Mouse (Mus musculus) B cell, adult 2 months (primary cell): ENCODE measurements around the gene Lrrc47.
A peak's percentile ranks its signal among the peaks of the same experiment; 100 is the strongest.

Experiments used
- DNase-seq, 2 experiments: peaks; one replicate each; pipeline ENCODE4 v3.0.0; 2022

Lrrc47 gene

DNA sequence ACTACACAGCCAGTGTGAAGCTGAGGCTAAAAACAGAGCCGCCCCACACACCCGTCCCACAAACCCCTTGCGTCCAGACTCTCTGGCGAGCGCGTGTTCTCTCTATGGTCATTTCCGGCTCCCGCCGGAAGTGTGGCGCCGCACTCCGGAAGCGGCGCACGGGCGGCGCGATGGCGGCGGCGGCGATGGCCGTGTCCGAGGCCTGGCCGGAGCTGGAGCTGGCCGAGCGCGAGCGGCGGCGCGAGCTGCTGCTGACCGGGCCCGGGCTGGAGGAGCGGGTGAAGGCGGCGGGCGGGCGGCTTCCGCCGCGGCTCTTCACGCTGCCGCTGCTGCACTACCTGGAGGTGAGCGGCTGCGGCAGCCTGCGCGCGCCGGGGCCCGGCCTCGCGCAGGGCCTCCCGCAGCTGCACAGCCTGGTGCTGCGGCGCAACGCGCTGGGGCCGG lies at the start of gene Lrrc47:
TSS of gene Lrrc47 (plus strand) at position 86 of the 444 bp plus-strand sequence.
- peak; percentile 66 to 75 for DNase-seq

- no peak for DNase-seq
Observed at GRCm38 (mm10) chr4:153962631-153963030, 48.9 kb upstream of the Lrrc47 start.

DNA sequence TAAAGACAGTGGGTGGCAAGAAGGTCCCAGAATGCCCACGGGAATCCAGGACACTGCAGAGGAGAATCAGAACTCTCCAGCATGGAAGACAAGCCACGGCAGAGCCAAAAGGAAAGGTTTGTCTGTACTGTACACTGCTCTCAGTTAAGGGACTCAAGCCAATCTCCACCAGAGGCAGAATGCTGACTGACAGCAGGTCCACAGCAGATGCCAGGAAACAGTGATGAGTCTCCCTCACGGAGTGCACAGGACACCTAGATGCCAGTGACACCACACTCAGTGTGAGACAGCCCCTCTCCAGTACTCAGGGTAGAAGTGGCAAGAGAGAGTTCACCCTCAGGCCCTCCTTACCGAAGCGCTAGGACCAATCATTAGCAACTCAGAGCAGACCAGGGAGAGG lies 44.9 kb upstream of the Lrrc47 start:
- no peak for DNase-seq

DNA sequence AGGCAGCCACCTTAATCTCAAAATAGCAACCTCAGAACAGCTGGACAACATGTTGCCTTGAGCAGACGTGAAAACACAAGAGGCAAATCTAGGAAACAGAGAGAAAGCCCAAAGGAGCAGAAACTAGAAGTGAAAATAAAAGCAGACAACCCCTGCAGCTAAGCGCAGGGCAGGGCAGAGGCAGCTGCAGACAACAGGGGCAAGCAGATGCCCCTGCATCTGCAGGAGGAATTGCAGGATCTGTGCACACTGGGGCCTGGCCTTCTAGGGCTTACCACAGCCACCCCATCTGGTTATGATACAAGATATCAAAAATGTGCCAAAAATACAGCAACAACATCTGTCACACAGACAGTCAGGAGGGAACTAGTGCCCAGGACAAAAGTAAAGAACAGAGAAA lies 44.0 kb upstream of the Lrrc47 start:
- no peak for DNase-seq

GRCm38 (mm10) chr4:153968063-153968462 lies 43.5 kb upstream of the Lrrc47 start:
- DNase-seq, result no peak

DNA sequence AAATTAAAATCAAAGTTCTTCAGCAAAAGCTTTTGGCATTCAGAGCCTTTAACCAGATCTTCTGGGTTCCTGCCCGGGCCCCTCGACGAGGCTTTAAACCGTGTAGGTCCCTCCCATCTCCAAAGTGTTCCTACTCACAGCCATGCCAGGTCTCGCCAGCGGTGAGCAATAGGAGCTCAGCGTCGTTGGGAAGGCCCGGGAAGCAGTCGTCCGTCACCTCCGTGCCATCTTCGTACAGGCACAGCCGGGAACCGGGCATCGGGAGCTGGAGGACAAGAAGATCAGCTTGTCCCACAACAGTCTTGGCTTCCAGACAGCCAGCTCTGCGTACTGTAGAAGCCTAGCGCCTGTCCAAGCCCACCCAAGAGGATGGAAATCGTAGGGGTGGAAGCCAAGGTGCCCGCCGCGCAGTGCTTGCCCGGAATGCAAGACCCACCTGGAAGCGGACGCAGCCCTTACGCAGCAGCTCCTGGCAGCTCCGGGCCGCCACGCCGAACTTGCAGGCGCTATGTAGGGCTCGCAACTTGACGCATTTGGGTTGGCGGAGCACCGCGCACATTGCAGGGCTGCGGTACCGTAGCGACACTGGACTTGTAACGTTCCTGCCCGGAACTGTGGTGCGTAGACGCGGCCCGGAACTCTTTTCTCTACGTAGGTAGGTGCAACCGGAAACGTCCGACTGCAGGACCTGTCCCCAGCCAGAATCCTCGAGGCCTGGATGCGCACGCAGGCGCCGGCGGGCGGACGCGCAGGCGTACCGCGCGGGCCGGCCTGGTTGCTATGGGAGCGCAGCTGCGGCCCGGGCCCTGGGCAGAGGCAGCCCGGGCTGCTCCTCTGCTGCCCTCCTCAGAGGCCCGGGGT lies 36.9 kb upstream of the Lrrc47 start, which contains the start of the genes Dffb and Cep104:
TSS of gene Dffb (minus strand) at position 696 of the 861 bp plus-strand sequence.
TSS of gene Cep104 (plus strand) at position 764 of the 861 bp plus-strand sequence.
- peak; percentile 90 to 92 for DNase-seq

DNA sequence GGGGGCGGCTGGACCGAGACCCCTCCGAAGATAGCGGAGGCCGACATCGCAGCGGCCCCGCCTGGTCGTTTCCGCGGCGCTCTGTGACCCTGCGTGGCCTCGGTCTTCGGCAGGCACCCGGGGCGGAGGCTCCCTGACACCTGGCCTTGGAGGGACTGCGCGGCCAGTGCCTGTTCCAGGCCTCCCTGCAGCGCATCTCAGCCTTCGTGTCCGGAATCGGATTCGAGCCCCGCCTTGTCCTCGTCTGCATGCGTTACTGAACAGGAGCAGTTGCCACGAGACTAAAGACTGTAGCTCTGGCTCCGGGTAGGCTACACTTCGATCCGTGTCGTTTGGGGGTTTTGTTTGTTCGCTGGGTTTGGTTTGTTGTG lies 36.3 kb upstream of the Lrrc47 start:
- DNase-seq, result no peak

DNA sequence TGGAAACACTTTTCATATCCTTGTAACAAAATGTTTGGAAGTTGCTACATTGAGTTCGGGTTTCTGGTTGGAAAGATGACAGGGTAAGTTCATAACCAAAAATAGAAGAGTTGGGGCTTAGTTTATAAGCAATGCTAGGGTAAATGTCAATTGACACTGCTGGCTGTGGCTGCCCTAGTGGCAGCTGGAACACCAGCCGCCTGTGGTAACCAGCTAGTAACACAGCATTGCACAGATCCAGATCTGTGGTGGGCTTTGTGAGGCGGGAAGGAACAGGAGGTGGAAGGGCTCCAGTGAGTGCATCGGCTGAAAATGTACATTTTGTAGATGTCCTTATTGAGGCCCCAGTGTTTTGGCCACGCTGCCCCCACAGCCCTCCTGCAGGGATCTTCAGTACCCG lies 35.8 kb upstream of the Lrrc47 start:
- DNase-seq, result no peak

DNA sequence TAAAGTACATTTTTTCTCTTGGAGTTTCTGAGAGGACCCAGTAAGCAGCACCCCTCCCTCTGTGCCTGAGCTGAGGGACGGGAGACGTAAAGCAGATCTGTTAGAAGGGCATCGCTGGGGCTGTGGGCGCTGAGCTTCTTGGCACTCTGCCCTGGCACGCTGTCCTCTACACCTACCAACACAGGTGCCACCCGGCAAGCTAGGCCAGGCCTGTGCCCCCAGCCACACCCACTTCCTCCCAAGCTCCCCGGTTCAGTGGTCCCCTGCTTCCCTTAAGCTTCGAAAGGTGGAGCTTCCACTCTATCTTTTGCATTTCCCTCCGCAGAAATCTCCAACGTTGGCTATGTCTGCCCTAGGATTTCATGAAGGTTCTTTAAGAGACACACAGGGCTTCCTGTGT lies 32.3 kb upstream of the Lrrc47 start:
- DNase-seq, result peak; percentile 38 to 46

DNA sequence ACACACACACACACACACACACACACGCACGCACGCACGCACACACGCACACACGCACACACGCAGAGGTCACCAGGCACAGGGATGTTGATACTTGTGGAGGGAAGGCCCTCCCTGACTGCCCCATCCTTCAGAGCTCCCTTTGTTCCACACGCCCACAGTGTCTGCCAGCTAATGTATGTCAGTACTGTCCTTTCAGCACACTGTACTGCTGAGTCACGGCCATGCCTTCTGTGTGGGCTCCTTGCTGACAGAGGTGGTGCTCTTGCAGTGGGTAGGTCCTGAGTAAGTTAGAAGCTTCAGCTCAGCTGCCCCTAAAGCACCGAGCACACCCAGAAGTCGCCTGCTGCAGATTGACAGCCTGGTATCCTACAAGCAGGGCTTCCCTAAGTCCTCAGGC lies 31.1 kb upstream of the Lrrc47 start:
- DNase-seq, result no peak

GRCm38 (mm10) chr4:153992715-153993114 lies 18.8 kb upstream of the Lrrc47 start:
- DNase-seq, result no peak

GRCm38 (mm10) chr4:153993505-153993904 lies 18.0 kb upstream of the Lrrc47 start:
- DNase-seq, result no peak

DNA sequence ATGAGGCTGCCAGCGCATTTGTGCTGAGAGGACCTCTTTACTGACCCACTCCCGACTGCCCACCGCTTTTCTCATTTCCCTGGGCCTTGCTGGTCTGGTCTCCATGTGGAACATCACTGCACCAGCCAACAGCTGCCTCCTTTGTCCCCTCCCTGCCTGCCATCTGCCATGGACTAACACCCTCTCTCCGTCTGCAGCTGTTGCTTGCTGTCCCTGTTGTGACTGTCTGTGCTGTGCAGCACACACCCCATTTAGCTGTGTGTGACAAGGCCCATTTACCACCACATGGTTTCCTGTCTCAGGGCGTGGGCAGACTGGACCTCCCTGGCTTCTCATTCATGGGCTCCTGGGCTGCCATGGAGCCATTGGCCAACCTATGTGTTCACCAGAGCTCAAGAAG lies 6.0 kb upstream of the Lrrc47 start:
- DNase-seq, result no peak

DNA sequence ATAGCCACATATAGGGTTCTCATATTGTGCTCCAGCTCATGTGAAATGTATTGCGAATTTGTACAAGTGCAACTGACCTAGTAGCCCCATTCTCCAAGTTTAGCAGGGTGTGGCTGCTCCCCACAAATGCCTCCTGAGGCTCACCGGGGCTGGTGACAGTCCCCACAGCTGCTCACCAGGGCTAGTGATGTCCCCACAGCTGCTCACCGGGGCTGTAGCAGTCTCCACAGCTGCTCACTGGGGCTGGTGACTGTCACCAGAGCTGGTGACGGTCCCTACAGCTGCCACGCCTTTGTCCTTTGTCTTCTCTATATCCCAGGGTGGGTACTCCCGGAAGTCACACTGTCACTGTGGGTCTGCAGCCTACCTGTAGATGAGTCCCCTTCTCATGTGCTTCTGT lies 5.3 kb upstream of the Lrrc47 start:
- no peak for DNase-seq

DNA sequence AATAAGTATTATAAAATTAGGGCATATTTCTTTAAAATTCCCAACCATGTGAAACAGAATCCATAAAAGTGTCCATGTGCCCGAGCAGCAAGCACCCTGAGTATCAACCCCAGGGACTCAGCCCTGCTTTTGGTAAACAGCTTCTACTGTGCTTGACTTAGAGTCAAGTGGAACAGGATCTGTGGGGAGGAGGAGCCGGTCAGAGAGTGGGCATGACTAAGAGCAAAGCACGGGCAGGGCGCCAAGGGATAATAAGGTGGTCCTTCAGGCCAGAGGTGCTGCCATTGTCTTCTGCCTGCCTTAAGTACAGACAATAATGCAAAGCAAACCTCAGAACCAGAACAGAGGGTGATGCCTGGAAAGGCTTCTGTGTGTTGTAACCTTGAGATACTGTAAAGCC lies 3.8 kb upstream of the Lrrc47 start:
- no peak for DNase-seq

DNA sequence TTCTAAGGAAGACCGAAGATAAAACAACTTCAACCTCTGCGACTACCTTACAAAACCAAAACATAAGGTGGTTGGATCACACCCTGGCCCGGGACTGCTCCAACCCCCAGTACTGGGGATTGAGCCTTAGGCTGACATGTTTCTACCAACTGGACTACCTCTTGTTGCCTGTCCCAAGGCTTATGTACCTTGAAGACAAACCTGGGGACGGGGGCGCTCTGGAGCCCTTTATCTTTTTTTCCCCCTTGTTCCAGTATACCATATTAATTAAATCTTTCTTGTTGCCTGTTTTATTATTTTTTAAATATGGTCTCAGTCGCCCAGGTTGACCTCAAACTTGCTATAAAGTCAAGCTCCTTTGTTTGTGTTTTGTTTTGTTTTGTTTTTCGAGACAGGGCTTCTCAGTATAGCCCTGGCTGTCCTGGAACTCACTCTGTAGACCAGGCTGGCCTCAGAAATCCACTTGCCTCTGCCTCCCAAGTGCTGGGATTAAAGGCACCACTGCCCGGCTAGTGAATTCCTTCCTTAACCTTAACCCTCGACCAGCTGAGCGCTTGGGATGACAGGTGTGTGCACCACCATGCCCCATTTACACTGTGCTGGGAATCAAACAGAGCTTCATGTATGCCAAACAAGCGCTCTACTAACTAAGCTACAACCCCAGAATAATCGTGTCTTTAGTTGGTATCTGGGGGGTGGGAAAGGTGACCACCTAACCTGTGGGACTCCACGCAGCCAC lies 455 bp upstream of the Lrrc47 start:
- no peak for DNase-seq

DNA sequence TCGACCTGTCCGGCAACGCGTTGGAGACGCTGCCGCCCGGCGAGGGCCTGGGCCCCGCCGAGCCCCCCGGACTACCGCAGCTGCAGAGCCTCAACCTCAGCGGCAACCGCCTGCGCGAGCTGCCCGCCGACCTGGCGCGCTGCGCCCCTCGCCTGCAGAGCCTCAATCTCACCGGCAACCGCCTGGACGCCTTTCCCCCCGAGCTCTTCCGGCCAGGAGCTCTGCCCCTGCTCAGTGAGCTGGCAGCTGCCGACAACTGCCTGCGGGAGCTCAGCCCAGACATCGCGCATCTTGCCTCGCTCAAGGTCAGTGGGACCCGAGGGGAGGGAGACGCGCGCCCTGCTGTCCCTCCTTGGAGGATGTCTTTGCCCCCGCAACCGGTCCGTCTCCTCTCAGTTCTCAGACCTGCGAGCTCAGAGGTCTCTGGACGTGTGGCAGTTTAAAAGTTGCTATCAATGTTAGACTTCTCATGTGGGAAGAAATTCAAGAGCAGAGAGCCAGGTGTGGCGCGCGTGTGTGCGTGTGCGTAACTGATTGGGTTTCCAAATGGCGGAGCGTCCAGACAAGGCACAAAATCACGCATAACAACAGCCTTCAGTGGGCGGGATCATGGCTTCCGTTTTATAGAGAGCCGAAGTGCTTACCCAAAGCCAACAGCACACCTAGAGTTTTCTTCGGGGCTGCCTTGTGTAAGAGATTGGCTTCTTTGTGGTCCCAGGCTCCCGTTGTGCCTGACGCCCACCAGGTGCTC lies 776 bp downstream of the Lrrc47 start:
- DNase-seq, result peak; percentile 20 to 24

GRCm38 (mm10) chr4:154015476-154015875 lies 3.9 kb downstream of the Lrrc47 start:
- DNase-seq, result no peak

GRCm38 (mm10) chr4:154019571-154019970 lies 8.0 kb downstream of the Lrrc47 start:
- DNase-seq, result peak; percentile 52 to 55

GRCm38 (mm10) chr4:154021432-154021831 lies 9.9 kb downstream of the Lrrc47 start:
- no peak for DNase-seq

DNA sequence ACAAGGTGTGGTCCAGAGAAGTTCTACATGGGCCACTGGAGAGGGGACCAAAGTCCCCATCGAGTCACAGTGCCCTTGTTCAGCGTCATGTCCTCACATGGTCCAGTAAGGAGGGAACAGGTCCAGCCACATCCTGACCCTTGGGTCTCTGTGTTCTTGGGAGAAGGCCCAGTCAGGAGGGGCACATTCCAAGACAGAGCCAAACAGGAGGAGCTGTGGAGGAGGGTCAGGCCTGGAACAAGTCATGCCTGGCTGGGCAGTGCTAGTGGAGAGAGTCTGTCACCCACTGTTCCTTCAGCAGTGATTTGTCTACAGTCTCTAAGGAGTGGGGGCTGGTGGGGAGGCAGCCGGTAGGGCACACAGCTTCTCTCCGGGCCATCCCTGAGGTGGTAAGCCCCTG lies 10.9 kb downstream of the Lrrc47 start:
- no peak for DNase-seq

GRCm38 (mm10) chr4:154022844-154023243 lies 11.3 kb downstream of the Lrrc47 start:
- no peak for DNase-seq
